Mouse (Mus musculus) erythroblast, embryonic 14.5 days (primary cell): Measurements from ENCODE around the gene Nectin2.

Source experiments
- GATA1 ChIP-seq: IDR thresholded peaks from 2 replicates; pipeline ENCODE4 v1.6.1; 2012; ENCODE audit warnings: low read length, inconsistent platforms, mixed read lengths
- TAL1 ChIP-seq: IDR thresholded peaks from 3 replicates; pipeline ENCODE4 v1.6.1; 2012; ENCODE audit warnings: low read length, inconsistent platforms, mixed read lengths

- no peak for TF ChIP-seq TAL1
- no peak for TF ChIP-seq GATA1
These were observed 49.1 kb downstream of the Nectin2 start for GRCm38 (mm10) chr7:19701069-19701761.
